Mouse (Mus musculus): ENCODE measurements at regions not wholly inside any gene's neighbourhood (a gene's known extent, or its start where the extent isn't known, plus 50 kb on each side); places are given as distances from the start of the nearest gene placed in this dataset.

GRCm38 (mm10) chr7:34587239-34587638 is 69.3 kb downstream of the Kctd15 start:
- ATAC-seq (replicated peaks; ENCODE audit: low read depth, poor library complexity, severe bottlenecking): no peak

- ATAC-seq (replicated peaks; ENCODE audit: low read depth, poor library complexity, severe bottlenecking): no peak
These were observed 71.1 kb downstream of the Kctd15 start for GRCm38 (mm10) chr7:34585312-34585865.

GRCm38 (mm10) chr7:34584870-34585269 is 71.7 kb downstream of the Kctd15 start:
- ATAC-seq (replicated peaks; ENCODE audit: low read depth, poor library complexity, severe bottlenecking): no peak

GRCm38 (mm10) chr7:34580866-34581265 is 75.7 kb downstream of the Kctd15 start:
- no peak for ATAC-seq (replicated peaks; ENCODE audit: low read depth, poor library complexity, severe bottlenecking)

GRCm38 (mm10) chr7:34571295-34571694 is 85.2 kb downstream of the Kctd15 start:
- ATAC-seq (replicated peaks; ENCODE audit: low read depth, poor library complexity, severe bottlenecking): no peak

- ATAC-seq (replicated peaks; ENCODE audit: low read depth, poor library complexity, severe bottlenecking): no peak
These were observed 86.1 kb downstream of the Kctd15 start for GRCm38 (mm10) chr7:34570114-34571065.

- no peak for ATAC-seq (replicated peaks; ENCODE audit: low read depth, poor library complexity, severe bottlenecking)
These were observed 86.8 kb downstream of the Kctd15 start for GRCm38 (mm10) chr7:34569747-34570113.

GRCm38 (mm10) chr7:34567575-34567974 is 89.0 kb downstream of the Kctd15 start:
- no peak for ATAC-seq (replicated peaks; ENCODE audit: low read depth, poor library complexity, severe bottlenecking)

GRCm38 (mm10) chr7:34562160-34562559 is 94.4 kb downstream of the Kctd15 start:
- no peak for ATAC-seq (replicated peaks; ENCODE audit: low read depth, poor library complexity, severe bottlenecking)

GRCm38 (mm10) chr7:34558615-34559343 is 97.8 kb downstream of the Kctd15 start:
- ATAC-seq (replicated peaks; ENCODE audit: low read depth, poor library complexity, severe bottlenecking): no peak

GRCm38 (mm10) chr7:34555196-34555595 is 101.3 kb downstream of the Kctd15 start:
- ATAC-seq (replicated peaks; ENCODE audit: low read depth, poor library complexity, severe bottlenecking): no peak

- no peak for ATAC-seq (replicated peaks; ENCODE audit: low read depth, poor library complexity, severe bottlenecking)
These were observed 109.8 kb downstream of the Kctd15 start for GRCm38 (mm10) chr7:34546609-34547316.

- no peak for ATAC-seq (replicated peaks; ENCODE audit: low read depth, poor library complexity, severe bottlenecking)
These were observed 110.6 kb downstream of the Kctd15 start for GRCm38 (mm10) chr7:34545906-34546305.

- ATAC-seq (replicated peaks; ENCODE audit: low read depth, poor library complexity, severe bottlenecking): no peak
These were observed 114.6 kb downstream of the Kctd15 start for GRCm38 (mm10) chr7:34541906-34542305.

GRCm38 (mm10) chr7:34541000-34541399 is 115.5 kb downstream of the Kctd15 start:
- ATAC-seq (replicated peaks; ENCODE audit: low read depth, poor library complexity, severe bottlenecking): no peak

GRCm38 (mm10) chr7:34539856-34540255 is 116.7 kb downstream of the Kctd15 start:
- ATAC-seq (replicated peaks; ENCODE audit: low read depth, poor library complexity, severe bottlenecking): no peak

GRCm38 (mm10) chr7:34538310-34539055 is 118.0 kb downstream of the Kctd15 start:
- ATAC-seq (replicated peaks; ENCODE audit: low read depth, poor library complexity, severe bottlenecking): no peak

- ATAC-seq (replicated peaks; ENCODE audit: low read depth, poor library complexity, severe bottlenecking): no peak
These were observed 119.4 kb downstream of the Kctd15 start for GRCm38 (mm10) chr7:34537122-34537521.

GRCm38 (mm10) chr7:34534241-34534640 is 122.3 kb downstream of the Kctd15 start:
- ATAC-seq (replicated peaks; ENCODE audit: low read depth, poor library complexity, severe bottlenecking): no peak

GRCm38 (mm10) chr7:34531639-34532038 is 124.9 kb downstream of the Kctd15 start:
- ATAC-seq (replicated peaks; ENCODE audit: low read depth, poor library complexity, severe bottlenecking): no peak

Data from common myeloid progenitor, adult 5-6 weeks (primary cell).